In the genomic region with DNA sequence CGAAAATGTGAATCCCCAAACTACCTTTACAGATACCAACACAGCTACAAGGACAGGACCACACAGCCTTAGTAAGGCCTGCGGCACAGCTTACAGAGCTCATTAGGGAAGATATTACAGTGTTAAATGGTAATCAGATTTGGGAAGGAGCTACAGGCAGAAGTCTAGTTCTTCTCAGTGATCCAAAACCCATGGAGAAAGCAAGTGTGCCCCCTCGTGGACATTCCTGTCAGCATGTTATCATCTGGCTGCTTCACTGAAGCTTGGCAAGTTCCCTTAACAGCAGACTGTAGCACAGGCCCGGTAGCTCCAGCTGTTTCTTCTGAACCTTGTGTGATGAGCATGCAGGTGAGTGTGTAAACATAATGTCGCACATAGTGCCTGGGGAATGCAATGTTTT, we compare ENCODE assay signal across 8 mouse cellular contexts.
DNase-seq lines count a peak whose midpoint lies in the region; ATAC-seq and TF ChIP-seq lines count a peak whose summit lies in the region.

No protein-coding gene starts in this region.

- H3K9me3 ChIP-seq in ES-Bruce4 (replicated peaks; ENCODE audit: control insufficient read depth, insufficient read depth, low read length, poor library complexity, severe bottlenecking), result no peaks in the 10 kb centered on the region
- H3K9me3 ChIP-seq in liver, embryonic 14.5 days (ENCODE audit: control insufficient read depth, low read length), result no peaks in the 10 kb centered on the region

- TF ChIP-seq POLR2A in ES-Bruce4 (IDR thresholded peaks at IDR 0.05; ENCODE audit: insufficient read depth, low read length), result no peak

- H3K4me2 ChIP-seq in liver, embryonic 14.5 days (ENCODE audit: low read depth), result no peak overlapping the region

- peak; percentile 80 for DNase-seq in ZHBTc4 (ENCODE audit: low read depth, low spot score)
- peak; percentile 91 to 95 for DNase-seq in cerebellum, postnatal 25 days
- peak; percentile 27 for DNase-seq in gastrocnemius, adult 2 months
- peak; percentile 80 to 94 for DNase-seq in kidney, postnatal 36 days
- peak; percentile 3 to 9 (median 7) for DNase-seq in liver, embryonic 14.5 days (ENCODE audit: low read depth in 3 of 3, low spot score in 3 of 3)
- DNase-seq in retina, embryonic 14.5 days (ENCODE audit: low spot score), result peak; percentile 86

- WGBS in liver, embryonic 14.5 days (ENCODE audit: insufficient replicate concordance), result 29% methylated on average over 5 of the region's 5 CpGs

- H3K27me3 ChIP-seq in ES-Bruce4 (ENCODE audit: control insufficient read depth, insufficient read depth, low read length, poor library complexity, severe bottlenecking), result no peaks in the 10 kb centered on the region
- H3K27me3 ChIP-seq in liver, embryonic 14.5 days (ENCODE audit: control insufficient read depth, insufficient read depth, low read length), result no peaks in the 10 kb centered on the region

- peak; percentile 25 for TF ChIP-seq CTCF in ES-Bruce4 (IDR thresholded peaks at IDR 0.05; ENCODE audit: low read depth, low read length)
- TF ChIP-seq CTCF in gastrocnemius, adult 2 months (IDR thresholded peaks at IDR 0.05), result peak; percentile 51
- TF ChIP-seq CTCF in liver, embryonic 14.5 days (IDR thresholded peaks at IDR 0.05; ENCODE audit: low read depth), result peak; percentile 71

- TF ChIP-seq EP300 in ES-Bruce4 (IDR thresholded peaks at IDR 0.05; ENCODE audit: insufficient read depth, low read depth, low read length), result no peak
- TF ChIP-seq EP300 in liver, embryonic 14.5 days (IDR thresholded peaks at IDR 0.05; ENCODE audit: low read depth), result no peak

- peaks cover 4% of the 10 kb centered on the region for H3K4me1 ChIP-seq in ES-Bruce4 (ENCODE audit: control insufficient read depth, insufficient read depth, low read length)
- no peaks in the 10 kb centered on the region for H3K4me1 ChIP-seq in liver, embryonic 14.5 days (replicated peaks; ENCODE audit: control insufficient read depth in 2 of 2, insufficient read depth in 2 of 2, low read length in 1 of 2)

- H3K4me3 ChIP-seq in ES-Bruce4 (ENCODE audit: low read depth, low read length), result no peak overlapping the region
- H3K4me3 ChIP-seq in gastrocnemius, adult 2 months, result no peak overlapping the region
- no peak overlapping the region for H3K4me3 ChIP-seq in liver, embryonic 14.5 days (ENCODE audit: insufficient read depth in 1 of 2, low read depth in 2 of 2, low read length in 2 of 2)

- no peak overlapping the region for H3K9ac ChIP-seq in ES-Bruce4 (ENCODE audit: low read depth, poor library complexity, severe bottlenecking)
- no peak overlapping the region for H3K9ac ChIP-seq in liver, embryonic 14.5 days (replicated peaks)

- intact Hi-C loops in gastrocnemius, adult 2 months (cut with DNase I), result no loop called here

- ATAC-seq in liver, embryonic 14.5 days (ENCODE audit: insufficient read depth), result no peak
- no peak for ATAC-seq in inflammation-experienced regulatory T-cells, adult 6 months

- H3K36me3 ChIP-seq in ES-Bruce4 (ENCODE audit: control insufficient read depth, insufficient read depth, low read length, poor library complexity, severe bottlenecking), result no peaks in the 10 kb centered on the region
- no peaks in the 10 kb centered on the region for H3K36me3 ChIP-seq in liver, embryonic 14.5 days (replicated peaks; ENCODE audit: control insufficient read depth, insufficient read depth, low read depth)

- no peak overlapping the region for H3K27ac ChIP-seq in ES-Bruce4 (ENCODE audit: insufficient read depth, low read length)
- H3K27ac ChIP-seq in gastrocnemius, adult 2 months, result no peak overlapping the region
- H3K27ac ChIP-seq in liver, embryonic 14.5 days, result no peak overlapping the region

Comparison
In these comparisons a context has a peak if more than half of its experiments do, and no peak if none do; other contexts are left out.
1. DNase-seq: peak in every context shown above with its lines; median percentile 93 in cerebellum, postnatal 25 days; 87 in kidney, postnatal 36 days; 86 in retina, embryonic 14.5 days; 80 in ZHBTc4; 27 in gastrocnemius, adult 2 months; 7 in liver, embryonic 14.5 days.